Mouse (Mus musculus): Measurements from ENCODE around the gene Ptpn4.

The Ptpn4 gene

GRCm38 (mm10) chr1:119837035-119837751, at the start of gene Ptpn4:
TSS of gene Ptpn4 (minus strand) at chr1:119837613.
- peak; percentile 99 for DNase-seq (ENCODE audit: low read depth, low spot score)

GRCm38 (mm10) chr1:119886320-119886719, 48.9 kb upstream of the Ptpn4 start:
- DNase-seq (ENCODE audit: low read depth, low spot score) = no peak

DNA sequence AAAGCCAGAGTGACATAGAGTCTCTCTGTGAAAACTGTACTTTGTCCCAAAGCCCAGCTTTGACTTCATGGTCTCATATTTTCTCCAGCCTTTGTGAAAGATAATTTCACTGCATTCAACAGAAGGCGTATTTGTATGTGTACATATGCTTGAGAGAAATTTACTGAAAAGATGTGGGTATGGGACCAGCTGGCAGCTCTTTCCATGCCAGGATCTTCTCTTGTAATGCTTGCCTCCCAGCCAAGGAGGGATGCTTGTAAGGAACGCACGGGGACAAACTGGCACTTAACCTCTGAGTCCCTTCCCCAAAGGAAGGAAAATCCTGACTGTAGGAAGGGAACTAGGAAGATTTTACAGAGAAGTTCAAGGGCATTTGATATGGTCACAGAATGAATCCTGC, 46.9 kb upstream of the Ptpn4 start:
- no peak for DNase-seq (ENCODE audit: low read depth, low spot score)

DNA sequence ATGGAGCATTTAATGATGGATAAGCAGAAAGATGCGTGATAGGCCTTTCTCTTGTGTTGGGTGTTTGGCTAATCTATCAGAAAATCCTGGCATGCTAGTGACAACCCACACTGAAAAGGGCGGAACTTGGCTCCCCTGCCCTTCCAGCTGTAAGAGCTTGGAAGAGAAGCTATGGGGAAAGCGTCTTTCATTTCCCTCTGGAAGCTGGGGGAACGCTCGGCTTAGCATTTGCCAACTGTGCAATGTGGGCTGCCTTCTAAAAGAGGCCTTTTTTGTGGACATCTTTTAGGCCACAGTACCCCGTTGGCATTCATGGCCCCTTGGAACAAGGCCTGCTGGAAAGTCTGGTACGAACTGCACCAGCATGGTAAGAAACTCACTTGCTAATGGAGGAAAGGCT, 41.5 kb upstream of the Ptpn4 start:
- DNase-seq (ENCODE audit: low read depth, low spot score) = no peak

DNA sequence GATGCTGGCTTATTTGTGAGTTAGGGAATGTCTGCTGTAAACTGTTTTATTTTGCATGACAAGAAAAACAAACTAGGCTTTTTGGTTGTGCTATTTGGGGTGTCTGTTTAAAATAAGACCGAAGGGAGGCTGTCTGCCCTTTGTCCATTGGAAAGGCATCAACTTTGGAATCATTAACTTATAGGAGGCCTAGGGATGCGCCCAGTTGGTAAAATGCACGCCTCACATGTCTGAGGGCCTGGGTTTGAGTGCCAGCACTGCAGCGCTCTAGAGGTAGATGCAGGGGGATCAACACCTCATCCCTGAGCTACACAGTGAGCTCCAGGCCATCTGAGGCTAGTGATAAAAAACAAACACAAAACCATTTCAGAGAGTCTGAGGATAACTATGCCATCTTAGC, 40.1 kb upstream of the Ptpn4 start:
- DNase-seq (ENCODE audit: low read depth, low spot score) = no peak

DNA sequence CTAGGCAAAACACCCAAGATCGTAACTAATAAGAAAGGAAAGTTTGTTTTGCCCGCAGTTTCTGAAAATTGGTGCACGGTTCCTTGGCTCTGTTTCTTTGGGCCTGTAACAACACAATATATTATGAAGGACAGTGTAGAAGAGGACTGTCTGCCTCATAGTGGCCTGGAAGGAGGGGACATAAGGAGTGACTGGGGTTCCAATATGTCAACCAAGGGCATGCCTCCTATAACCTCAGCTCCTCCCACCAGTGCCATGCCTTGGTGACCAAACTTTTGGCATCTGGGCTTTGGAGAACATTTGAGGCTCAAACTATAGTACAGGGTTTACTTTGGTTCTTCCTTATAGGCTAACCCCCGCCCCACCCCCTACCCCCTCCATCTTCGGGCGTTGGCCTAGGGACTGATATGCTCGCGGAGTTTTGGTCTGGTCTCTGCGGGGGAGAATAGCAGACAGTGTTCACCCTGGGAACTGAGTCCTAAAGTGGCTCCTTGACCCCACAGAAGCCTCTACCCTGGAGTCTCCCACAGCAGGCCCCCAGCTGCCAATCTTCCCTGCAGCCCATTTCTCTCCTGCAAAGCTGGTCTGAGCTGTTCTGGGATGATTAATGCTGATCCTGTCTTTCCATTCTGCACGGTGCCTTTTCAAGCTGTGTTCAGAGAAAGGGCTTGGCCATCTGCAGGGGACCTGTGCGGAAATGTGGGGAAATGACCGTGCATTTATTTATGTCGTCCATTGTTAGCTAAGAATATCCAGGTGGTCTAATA, 31.2 kb upstream of the Ptpn4 start:
- peak; percentile 21 for DNase-seq (ENCODE audit: low read depth, low spot score)

GRCm38 (mm10) chr1:119867300-119867699, 29.9 kb upstream of the Ptpn4 start:
- no peak for DNase-seq (ENCODE audit: low read depth, low spot score)

DNA sequence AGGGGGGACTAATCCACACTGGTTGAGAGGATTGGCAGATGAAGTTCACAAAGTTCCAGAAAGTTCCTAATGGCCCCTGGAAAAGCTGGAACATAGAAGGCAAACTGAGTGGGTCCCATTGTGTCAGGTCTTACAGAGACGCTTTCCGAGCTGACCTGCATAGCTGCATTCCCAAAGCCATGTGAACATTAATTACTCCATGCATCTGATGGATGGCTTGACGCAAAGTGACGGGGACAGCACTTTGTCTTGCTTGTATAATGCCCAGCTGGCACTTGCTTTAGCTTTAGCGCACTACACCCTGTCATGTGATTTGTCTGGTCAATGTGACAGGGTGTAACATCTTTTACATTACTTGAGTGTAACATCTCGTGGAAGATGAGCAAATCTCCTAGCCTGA, 27.9 kb upstream of the Ptpn4 start:
- DNase-seq (ENCODE audit: low read depth, low spot score) = no peak

GRCm38 (mm10) chr1:119863507-119864296, 26.3 kb upstream of the Ptpn4 start:
- no peak for DNase-seq (ENCODE audit: low read depth, low spot score)

GRCm38 (mm10) chr1:119859566-119859965, 22.2 kb upstream of the Ptpn4 start:
- peak; percentile 37 for DNase-seq (ENCODE audit: low read depth, low spot score)

- DNase-seq (ENCODE audit: low read depth, low spot score) = no peak
These were observed 15.6 kb upstream of the Ptpn4 start for GRCm38 (mm10) chr1:119852980-119853379.

GRCm38 (mm10) chr1:119852339-119852738, 14.9 kb upstream of the Ptpn4 start:
- no peak for DNase-seq (ENCODE audit: low read depth, low spot score)

DNA sequence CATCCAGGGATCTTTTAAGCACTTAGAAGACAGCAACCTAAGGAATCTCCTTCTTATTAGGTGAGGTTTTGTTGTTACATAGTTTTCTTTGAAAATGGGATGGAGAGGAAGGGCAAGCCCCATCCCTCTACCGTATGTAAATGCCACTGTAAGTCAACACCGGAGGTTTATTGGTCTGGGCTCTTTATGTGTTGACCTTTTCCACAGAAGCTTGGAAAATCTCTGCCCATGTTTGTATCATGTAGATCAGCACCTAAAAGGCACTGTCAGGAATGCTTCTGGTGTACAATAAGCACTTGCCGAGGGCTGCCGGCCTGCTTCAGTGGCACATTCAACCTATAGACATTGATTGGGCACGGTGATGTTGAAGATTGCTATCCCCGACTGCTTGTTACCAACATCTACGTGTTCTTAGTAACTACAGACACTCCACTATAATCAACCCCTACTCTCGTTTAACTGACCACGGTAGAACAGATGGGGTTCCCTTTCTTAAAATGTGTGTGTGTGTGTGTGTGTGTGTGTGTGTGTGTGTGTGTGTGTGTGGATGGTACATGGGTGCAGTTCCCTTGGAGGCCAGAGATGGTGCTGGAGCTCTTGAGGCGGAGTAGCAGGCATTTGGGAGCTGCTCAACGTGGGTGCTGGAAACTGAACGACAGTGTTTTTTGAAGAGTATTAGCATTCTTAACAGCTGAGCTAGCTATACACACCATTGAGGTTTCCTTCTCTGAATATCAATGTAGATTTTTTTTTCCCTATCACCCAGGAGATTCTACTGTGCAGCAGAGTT, 11.9 kb upstream of the Ptpn4 start:
- peak; percentile 70 for DNase-seq (ENCODE audit: low read depth, low spot score)

- DNase-seq (ENCODE audit: low read depth, low spot score) = no peak
These were observed 7.9 kb upstream of the Ptpn4 start for GRCm38 (mm10) chr1:119845321-119845720.

DNA sequence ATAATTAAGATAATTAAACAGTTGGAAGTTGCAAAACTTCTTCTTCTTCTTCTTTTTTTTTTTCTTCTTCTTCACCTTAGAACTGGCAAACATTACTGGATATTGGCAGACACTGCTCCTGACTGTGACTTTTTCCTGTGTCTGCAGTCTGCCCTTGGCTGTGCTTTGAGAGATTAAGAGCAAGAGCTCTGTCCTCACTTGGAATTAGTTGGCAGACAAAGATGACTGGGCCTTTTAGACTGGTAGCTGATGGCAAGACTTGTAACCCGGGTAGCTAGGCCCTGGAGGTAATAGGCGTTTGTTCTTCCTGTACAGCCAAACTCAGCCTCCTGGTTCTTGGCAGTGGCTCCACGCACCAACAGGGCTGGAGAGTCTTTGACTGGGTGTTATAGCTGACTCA, 5.7 kb upstream of the Ptpn4 start:
- no peak for DNase-seq (ENCODE audit: low read depth, low spot score)

- no peak for DNase-seq (ENCODE audit: low read depth, low spot score)
These were observed 828 bp upstream of the Ptpn4 start for GRCm38 (mm10) chr1:119838241-119838640.

DNA sequence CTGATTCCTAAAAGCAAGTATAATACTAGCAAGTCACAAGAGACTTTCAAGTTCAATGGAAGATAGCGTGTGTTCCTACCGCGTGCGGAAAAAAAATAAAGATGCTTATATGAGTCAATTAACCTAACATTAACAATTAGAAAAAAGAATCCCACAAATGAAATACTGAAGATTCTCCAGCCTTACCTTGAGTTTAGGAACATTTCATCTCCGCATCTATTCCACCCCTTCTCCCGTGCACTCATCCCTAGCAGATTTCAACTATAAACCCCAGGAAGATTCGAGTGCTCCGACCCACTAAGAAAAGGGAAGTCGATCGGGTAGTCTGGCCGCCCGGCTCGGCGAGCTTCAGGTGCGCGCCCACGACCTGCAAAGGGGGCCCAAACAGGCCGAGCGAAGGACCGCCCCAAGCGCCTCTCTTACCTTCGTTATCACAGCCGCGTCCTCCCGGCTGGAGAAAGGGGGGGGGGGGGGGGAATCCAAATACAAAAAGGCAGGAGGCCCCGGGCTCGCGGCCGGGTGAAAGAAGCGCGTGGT, 866 bp downstream of the Ptpn4 start:
- peak; percentile 61 for DNase-seq (ENCODE audit: low read depth, low spot score)

GRCm38 (mm10) chr1:119835726-119836478, 1.5 kb downstream of the Ptpn4 start:
- DNase-seq (ENCODE audit: low read depth, low spot score) = no peak

GRCm38 (mm10) chr1:119828160-119828559, 9.3 kb downstream of the Ptpn4 start:
- no peak for DNase-seq (ENCODE audit: low read depth, low spot score)

DNA sequence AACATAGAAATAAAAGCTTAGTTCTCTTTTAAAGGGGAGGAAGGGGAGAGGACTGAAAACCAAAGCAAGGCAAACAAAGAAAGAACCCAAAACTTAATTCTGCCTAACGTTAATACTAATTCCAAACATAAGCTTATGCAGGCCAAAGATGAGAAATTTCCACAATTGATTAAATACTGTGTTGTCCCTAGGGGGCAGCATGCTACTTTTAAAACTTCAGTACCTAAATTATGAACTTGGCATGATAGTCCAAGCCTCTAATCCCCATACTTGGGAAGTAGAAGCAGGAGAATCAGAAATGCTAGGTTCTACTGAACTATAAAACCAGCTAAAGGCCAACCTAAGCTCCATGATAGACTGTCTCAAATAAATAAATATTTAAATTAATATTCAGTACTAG, 18.7 kb downstream of the Ptpn4 start:
- peak; percentile 11 for DNase-seq (ENCODE audit: low read depth, low spot score)

DNA sequence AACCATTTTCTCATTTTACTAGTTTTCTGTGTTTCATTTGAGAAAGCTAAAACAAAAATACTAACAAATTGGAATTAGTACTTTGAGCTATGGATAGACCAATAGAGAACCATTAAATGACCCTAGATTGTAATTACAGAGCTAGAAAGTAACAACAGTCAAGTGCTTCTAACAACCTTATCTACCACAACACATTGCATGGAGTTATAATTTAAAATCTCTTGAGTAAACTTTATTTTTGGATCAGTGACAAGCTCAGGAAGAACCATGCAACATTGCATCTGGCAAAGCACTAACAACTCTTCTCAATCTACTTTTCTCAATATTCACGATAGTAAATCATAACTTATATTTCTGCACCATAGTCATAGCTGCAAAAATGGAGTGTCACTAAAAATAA, 29.7 kb downstream of the Ptpn4 start:
- DNase-seq (ENCODE audit: low read depth, low spot score) = no peak
